Mouse (Mus musculus): ENCODE measurements at regions not wholly inside any gene's neighbourhood (a gene's known extent, or its start where the extent isn't known, plus 50 kb on each side); places are given as distances from the start of the nearest gene placed in this dataset.

GRCm38 (mm10) chr3:100768170-100768624 is 57.1 kb upstream of the Vtcn1 start:
- no peak overlapping the region for H3K4me3 ChIP-seq
- peaks cover 28% of the 10 kb centered on the region for H3K27me3 ChIP-seq (ENCODE audit: control insufficient read depth, insufficient read depth, insufficient read length)
- H3K36me3 ChIP-seq (ENCODE audit: control insufficient read depth, insufficient read depth) = no peaks in the 10 kb centered on the region
- TF ChIP-seq REST (IDR thresholded peaks at IDR 0.05; ENCODE audit: insufficient read depth, insufficient read length) = no peak
- no peak overlapping the region for H3ac ChIP-seq (ENCODE audit: control insufficient read depth, insufficient read length)
- H3K4me2 ChIP-seq (ENCODE audit: low read depth) = peak overlapping the region; percentile 27
- H3K79me2 ChIP-seq (ENCODE audit: control insufficient read depth, insufficient read depth) = no peaks in the 10 kb centered on the region

DNA sequence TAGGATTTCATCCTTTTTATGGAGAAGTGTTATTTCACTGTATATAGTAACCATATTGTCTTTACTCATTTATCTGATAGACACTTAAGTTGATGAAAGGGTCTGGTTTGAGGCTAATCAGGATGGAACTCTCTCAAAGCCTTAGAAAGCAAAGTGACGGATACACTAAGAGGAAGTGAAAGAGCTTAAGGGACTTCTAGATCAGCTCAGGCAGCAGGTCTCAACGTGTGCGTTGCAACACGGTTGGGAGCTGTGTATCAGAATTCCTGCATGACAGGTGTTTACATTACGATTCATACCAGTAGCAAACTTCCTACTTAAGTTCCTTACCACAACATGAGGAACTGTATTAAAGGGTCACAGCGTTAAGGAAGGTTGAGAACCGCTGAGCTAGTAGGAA is 59.9 kb upstream of the Vtcn1 start:
- TF ChIP-seq E2F4 (IDR thresholded peaks at IDR 0.05; ENCODE audit: insufficient read depth) (no peak), MYOD1 (IDR thresholded peaks at IDR 0.05; ENCODE audit: control insufficient read depth in 1 of 3, insufficient read length in 2 of 3, low read depth in 2 of 3) (no peak), POLR2A (IDR thresholded peaks at IDR 0.05; ENCODE audit: insufficient read length, low read depth) (no peak), POLR2AphosphoS2 (IDR thresholded peaks at IDR 0.05; ENCODE audit: insufficient read length, low read depth) (no peak), REST (IDR thresholded peaks at IDR 0.05; ENCODE audit: insufficient read depth, insufficient read length) (no peak), MYOG (IDR thresholded peaks at IDR 0.05; ENCODE audit: control insufficient read depth in 1 of 3, insufficient read depth in 1 of 3, insufficient read length in 2 of 3, low read depth in 2 of 3) (no peak), CEBPB (IDR thresholded peaks at IDR 0.05; ENCODE audit: insufficient read depth, poor library complexity, severe bottlenecking) (no peak), USF1 (IDR thresholded peaks at IDR 0.05; ENCODE audit: low read depth) (no peak), SRF (IDR thresholded peaks at IDR 0.05; ENCODE audit: control insufficient read depth, insufficient read length, low read depth) (no peak), TCF12 (IDR thresholded peaks at IDR 0.05; ENCODE audit: insufficient read depth, poor library complexity, severe bottlenecking) (no peak), MAX (IDR thresholded peaks at IDR 0.05; ENCODE audit: low read depth) (no peak), TCF3 (IDR thresholded peaks at IDR 0.05; ENCODE audit: insufficient read length, low read depth) (no peak)
- H3ac ChIP-seq (ENCODE audit: control insufficient read depth, insufficient read length) = no peak overlapping the region
- H3K79me2 ChIP-seq (ENCODE audit: control insufficient read depth, insufficient read depth) = no peaks in the 10 kb centered on the region
- no peaks in the 10 kb centered on the region for H3K36me3 ChIP-seq (ENCODE audit: control insufficient read depth, insufficient read depth)
- no peak overlapping the region for H3K4me3 ChIP-seq
- H3K4me2 ChIP-seq (ENCODE audit: low read depth) = no peak overlapping the region
- peaks cover 13% of the 10 kb centered on the region for H3K27me3 ChIP-seq (ENCODE audit: control insufficient read depth, insufficient read depth, insufficient read length)

- no peak overlapping the region for H3K4me2 ChIP-seq (ENCODE audit: low read depth)
- H3K4me3 ChIP-seq = no peak overlapping the region
- TF ChIP-seq TCF3 (IDR thresholded peaks at IDR 0.05; ENCODE audit: insufficient read length, low read depth) (no peak), POLR2A (IDR thresholded peaks at IDR 0.05; ENCODE audit: insufficient read length, low read depth) (no peak), MAX (IDR thresholded peaks at IDR 0.05; ENCODE audit: low read depth) (no peak), MYOD1 (IDR thresholded peaks at IDR 0.05; ENCODE audit: control insufficient read depth in 1 of 3, insufficient read length in 2 of 3, low read depth in 2 of 3) (no peak), POLR2AphosphoS2 (IDR thresholded peaks at IDR 0.05; ENCODE audit: insufficient read length, low read depth) (no peak), CEBPB (IDR thresholded peaks at IDR 0.05; ENCODE audit: insufficient read depth, poor library complexity, severe bottlenecking) (no peak), REST (IDR thresholded peaks at IDR 0.05; ENCODE audit: insufficient read depth, insufficient read length) (no peak), MYOG (IDR thresholded peaks at IDR 0.05; ENCODE audit: control insufficient read depth in 1 of 3, insufficient read depth in 1 of 3, insufficient read length in 2 of 3, low read depth in 2 of 3) (no peak), E2F4 (IDR thresholded peaks at IDR 0.05; ENCODE audit: insufficient read depth) (no peak), SRF (IDR thresholded peaks at IDR 0.05; ENCODE audit: control insufficient read depth, insufficient read length, low read depth) (no peak), USF1 (IDR thresholded peaks at IDR 0.05; ENCODE audit: low read depth) (no peak), TCF12 (IDR thresholded peaks at IDR 0.05; ENCODE audit: insufficient read depth, poor library complexity, severe bottlenecking) (no peak)
- H3ac ChIP-seq (ENCODE audit: control insufficient read depth, insufficient read length) = no peak overlapping the region
- H3K79me2 ChIP-seq (ENCODE audit: control insufficient read depth, insufficient read depth) = no peaks in the 10 kb centered on the region
- H3K27me3 ChIP-seq (ENCODE audit: control insufficient read depth, insufficient read depth, insufficient read length) = peaks cover 13% of the 10 kb centered on the region
- no peaks in the 10 kb centered on the region for H3K36me3 ChIP-seq (ENCODE audit: control insufficient read depth, insufficient read depth)
These were observed 62.4 kb upstream of the Vtcn1 start for GRCm38 (mm10) chr3:100762895-100763294.

DNA sequence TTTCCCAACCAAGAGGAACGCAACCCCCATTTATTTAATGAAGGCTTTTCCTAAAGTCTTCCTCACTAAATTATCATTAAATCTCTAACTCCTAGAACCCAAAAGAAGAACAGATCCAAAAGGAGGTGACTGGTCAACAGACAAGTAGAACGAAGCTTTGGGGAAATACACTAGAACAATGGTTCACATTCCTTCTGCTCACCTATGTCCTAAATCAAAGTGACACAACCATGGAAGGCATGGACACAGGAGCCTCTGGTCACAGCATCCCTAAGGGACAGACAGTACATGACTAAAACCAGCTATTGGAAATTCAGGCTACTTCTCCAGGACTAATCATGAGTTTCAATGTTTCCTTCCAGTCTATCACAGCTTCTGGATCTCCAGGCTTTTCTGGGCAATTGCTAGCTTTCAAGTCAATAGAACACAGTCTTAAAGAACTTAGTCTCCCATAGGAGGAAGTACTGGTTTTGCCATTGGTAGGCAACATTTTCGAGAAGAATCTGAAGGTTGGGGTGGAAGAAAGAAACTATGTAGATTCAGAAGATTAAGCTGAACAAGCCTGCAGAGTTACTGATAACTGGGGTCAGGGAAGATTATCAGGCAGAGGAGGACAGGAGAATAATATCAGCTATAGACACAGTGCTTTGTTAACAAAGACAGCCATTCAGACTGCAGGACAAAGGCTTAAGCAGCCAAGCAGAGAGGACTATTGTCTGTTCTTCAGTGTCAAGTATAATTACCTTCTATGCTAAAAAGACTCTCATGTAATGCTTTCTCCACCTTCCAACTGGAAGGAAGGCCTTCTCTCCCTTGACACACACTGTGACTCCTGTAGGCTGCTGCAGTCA is 65.9 kb upstream of the Vtcn1 start:
- Histone ChIP-seq H3K79me2 (ENCODE audit: control insufficient read depth, insufficient read depth) (no peaks in the 10 kb centered on the region), H3ac (ENCODE audit: control insufficient read depth, insufficient read length) (no peak overlapping the region), H3K4me3 (no peak overlapping the region), H3K4me2 (ENCODE audit: low read depth) (no peak overlapping the region), H3K36me3 (ENCODE audit: control insufficient read depth, insufficient read depth) (no peaks in the 10 kb centered on the region), H3K27me3 (ENCODE audit: control insufficient read depth, insufficient read depth, insufficient read length) (no peaks in the 10 kb centered on the region)
- TF ChIP-seq MYOD1 (IDR thresholded peaks at IDR 0.05; ENCODE audit: control insufficient read depth in 1 of 3, insufficient read length in 2 of 3, low read depth in 2 of 3) (no peak), E2F4 (IDR thresholded peaks at IDR 0.05; ENCODE audit: insufficient read depth) (no peak), REST (IDR thresholded peaks at IDR 0.05; ENCODE audit: insufficient read depth, insufficient read length) (no peak), POLR2A (IDR thresholded peaks at IDR 0.05; ENCODE audit: insufficient read length, low read depth) (no peak)

DNA sequence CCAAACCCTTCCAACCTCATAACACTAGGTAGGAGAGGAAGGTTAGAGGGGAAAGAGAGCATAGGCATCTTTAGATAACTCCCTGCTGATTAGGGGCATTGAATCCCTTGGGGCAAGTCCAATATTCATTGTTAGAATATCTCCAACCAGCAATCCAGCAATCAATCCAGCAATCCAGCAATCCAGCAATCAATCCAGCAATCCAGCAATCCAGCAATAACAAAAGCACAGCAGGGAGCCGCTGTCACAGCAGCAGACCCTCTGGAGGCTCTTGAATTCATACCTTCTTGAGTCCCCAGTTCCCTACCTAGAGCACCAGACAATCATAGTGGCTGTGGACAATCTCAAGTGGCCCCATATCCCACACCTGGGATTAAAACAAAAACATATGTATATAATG is 69.4 kb upstream of the Man1a2 start:
- H3K79me2 ChIP-seq (ENCODE audit: control insufficient read depth, insufficient read depth) = no peaks in the 10 kb centered on the region
- no peak overlapping the region for H3ac ChIP-seq (ENCODE audit: control insufficient read depth, insufficient read length)
- H3K4me2 ChIP-seq (ENCODE audit: low read depth) = no peak overlapping the region
- no peaks in the 10 kb centered on the region for H3K36me3 ChIP-seq (ENCODE audit: control insufficient read depth, insufficient read depth)
- no peaks in the 10 kb centered on the region for H3K27me3 ChIP-seq (ENCODE audit: control insufficient read depth, insufficient read depth, insufficient read length)
- TF ChIP-seq USF1 (IDR thresholded peaks at IDR 0.05; ENCODE audit: low read depth) = no peak
- TF ChIP-seq MYOG (IDR thresholded peaks at IDR 0.05; ENCODE audit: control insufficient read depth in 1 of 3, insufficient read depth in 1 of 3, insufficient read length in 2 of 3, low read depth in 2 of 3) = no peak
- TF ChIP-seq MYOD1 (IDR thresholded peaks at IDR 0.05; ENCODE audit: control insufficient read depth in 1 of 3, insufficient read length in 2 of 3, low read depth in 2 of 3) = no peak
- no peak for TF ChIP-seq TCF12 (IDR thresholded peaks at IDR 0.05; ENCODE audit: insufficient read depth, poor library complexity, severe bottlenecking)
- TF ChIP-seq SRF (IDR thresholded peaks at IDR 0.05; ENCODE audit: control insufficient read depth, insufficient read length, low read depth) = no peak
- TF ChIP-seq REST (IDR thresholded peaks at IDR 0.05; ENCODE audit: insufficient read depth, insufficient read length) = no peak
- no peak for TF ChIP-seq E2F4 (IDR thresholded peaks at IDR 0.05; ENCODE audit: insufficient read depth)
- no peak for TF ChIP-seq TCF3 (IDR thresholded peaks at IDR 0.05; ENCODE audit: insufficient read length, low read depth)
- TF ChIP-seq CEBPB (IDR thresholded peaks at IDR 0.05; ENCODE audit: insufficient read depth, poor library complexity, severe bottlenecking) = no peak
- TF ChIP-seq POLR2A (IDR thresholded peaks at IDR 0.05; ENCODE audit: insufficient read length, low read depth) = no peak
- no peak for TF ChIP-seq POLR2AphosphoS2 (IDR thresholded peaks at IDR 0.05; ENCODE audit: insufficient read length, low read depth)
- no peak for TF ChIP-seq MAX (IDR thresholded peaks at IDR 0.05; ENCODE audit: low read depth)
- H3K4me3 ChIP-seq = no peak overlapping the region
